Mouse (Mus musculus): ENCODE measurements at regions not wholly inside any gene's neighbourhood (a gene's known extent, or its start where the extent isn't known, plus 50 kb on each side); places are given as distances from the start of the nearest gene placed in this dataset.

GRCm38 (mm10) chr3:53953801-53954200 is 90.2 kb upstream of the Ufm1 start:
- Histone ChIP-seq H3K27ac (ENCODE audit: insufficient read depth, low read length) (no peak overlapping the region), H3K27me3 (ENCODE audit: control insufficient read depth, insufficient read depth, low read length) (no peaks in the 10 kb centered on the region), H3K4me1 (ENCODE audit: control insufficient read depth, insufficient read depth, low read length) (no peaks in the 10 kb centered on the region), H3K4me3 (replicated peaks; ENCODE audit: insufficient read depth, low read depth, low read length) (no peak overlapping the region)
- DNase-seq: no peak
- no peak for TF ChIP-seq CTCF (IDR thresholded peaks at IDR 0.05; ENCODE audit: borderline replicate concordance, insufficient read depth, low read depth, low read length)
- WGBS: 69% methylated on average over 2 of the region's 2 CpGs

GRCm38 (mm10) chr3:53939684-53940189 is 76.1 kb upstream of the Ufm1 start:
- TF ChIP-seq CTCF (IDR thresholded peaks at IDR 0.05; ENCODE audit: borderline replicate concordance, insufficient read depth, low read depth, low read length) (no peak), POLR2A (IDR thresholded peaks at IDR 0.05; ENCODE audit: borderline replicate concordance, insufficient read depth, low read length) (no peak)
- H3K27ac ChIP-seq (ENCODE audit: insufficient read depth, low read length): no peak overlapping the region
- no peak for DNase-seq
- H3K27me3 ChIP-seq (ENCODE audit: control insufficient read depth, insufficient read depth, low read length): no peaks in the 10 kb centered on the region
- H3K4me1 ChIP-seq (ENCODE audit: control insufficient read depth, insufficient read depth, low read length): no peaks in the 10 kb centered on the region
- 92% methylated on average over 3 of the region's 3 CpGs for WGBS
- no peak overlapping the region for H3K4me3 ChIP-seq (replicated peaks; ENCODE audit: insufficient read depth, low read depth, low read length)

GRCm38 (mm10) chr3:53931745-53932144 is 68.1 kb upstream of the Ufm1 start:
- TF ChIP-seq CTCF (IDR thresholded peaks at IDR 0.05; ENCODE audit: borderline replicate concordance, insufficient read depth, low read depth, low read length) (no peak), POLR2A (IDR thresholded peaks at IDR 0.05; ENCODE audit: borderline replicate concordance, insufficient read depth, low read length) (no peak)
- no peak overlapping the region for H3K27ac ChIP-seq (ENCODE audit: insufficient read depth, low read length)
- H3K4me1 ChIP-seq (ENCODE audit: control insufficient read depth, insufficient read depth, low read length): no peaks in the 10 kb centered on the region
- H3K27me3 ChIP-seq (ENCODE audit: control insufficient read depth, insufficient read depth, low read length): no peaks in the 10 kb centered on the region
- H3K4me3 ChIP-seq (replicated peaks; ENCODE audit: insufficient read depth, low read depth, low read length): no peak overlapping the region
- 81% methylated on average over 6 of the region's 6 CpGs for WGBS
- DNase-seq: no peak

- DNase-seq: no peak
- Histone ChIP-seq H3K27ac (ENCODE audit: insufficient read depth, low read length) (no peak overlapping the region), H3K4me1 (ENCODE audit: control insufficient read depth, insufficient read depth, low read length) (no peaks in the 10 kb centered on the region), H3K4me3 (replicated peaks; ENCODE audit: insufficient read depth, low read depth, low read length) (no peak overlapping the region), H3K27me3 (ENCODE audit: control insufficient read depth, insufficient read depth, low read length) (no peaks in the 10 kb centered on the region)
- TF ChIP-seq CTCF (IDR thresholded peaks at IDR 0.05; ENCODE audit: borderline replicate concordance, insufficient read depth, low read depth, low read length): no peak
- 93% methylated on average over 2 of the region's 2 CpGs for WGBS
Measured at GRCm38 (mm10) chr3:53919941-53920340, 56.3 kb upstream of the Ufm1 start.

GRCm38 (mm10) chr3:53919541-53919940 is 55.9 kb upstream of the Ufm1 start:
- H3K4me3 ChIP-seq (replicated peaks; ENCODE audit: insufficient read depth, low read depth, low read length): no peak overlapping the region
- H3K27me3 ChIP-seq (ENCODE audit: control insufficient read depth, insufficient read depth, low read length): no peaks in the 10 kb centered on the region
- 61% methylated on average over 3 of the region's 3 CpGs for WGBS
- no peaks in the 10 kb centered on the region for H3K4me1 ChIP-seq (ENCODE audit: control insufficient read depth, insufficient read depth, low read length)
- TF ChIP-seq CTCF (IDR thresholded peaks at IDR 0.05; ENCODE audit: borderline replicate concordance, insufficient read depth, low read depth, low read length): no peak
- TF ChIP-seq POLR2A (IDR thresholded peaks at IDR 0.05; ENCODE audit: borderline replicate concordance, insufficient read depth, low read length): no peak
- no peak overlapping the region for H3K27ac ChIP-seq (ENCODE audit: insufficient read depth, low read length)
- no peak for DNase-seq

GRCm38 (mm10) chr3:53917960-53918359 is 54.3 kb upstream of the Ufm1 start:
- DNase-seq: no peak
- Histone ChIP-seq H3K27ac (ENCODE audit: insufficient read depth, low read length) (no peak overlapping the region), H3K4me3 (replicated peaks; ENCODE audit: insufficient read depth, low read depth, low read length) (no peak overlapping the region), H3K4me1 (ENCODE audit: control insufficient read depth, insufficient read depth, low read length) (no peaks in the 10 kb centered on the region), H3K27me3 (ENCODE audit: control insufficient read depth, insufficient read depth, low read length) (no peaks in the 10 kb centered on the region)
- 90% methylated on average over 3 of the region's 3 CpGs for WGBS
- TF ChIP-seq POLR2A (IDR thresholded peaks at IDR 0.05; ENCODE audit: borderline replicate concordance, insufficient read depth, low read length) (no peak), CTCF (IDR thresholded peaks at IDR 0.05; ENCODE audit: borderline replicate concordance, insufficient read depth, low read depth, low read length) (no peak)

- no peaks in the 10 kb centered on the region for H3K4me1 ChIP-seq (ENCODE audit: control insufficient read depth, insufficient read depth, low read length)
- TF ChIP-seq POLR2A (IDR thresholded peaks at IDR 0.05; ENCODE audit: borderline replicate concordance, insufficient read depth, low read length): no peak
- no peak for TF ChIP-seq CTCF (IDR thresholded peaks at IDR 0.05; ENCODE audit: borderline replicate concordance, insufficient read depth, low read depth, low read length)
- H3K27ac ChIP-seq (ENCODE audit: insufficient read depth, low read length): no peak overlapping the region
- DNase-seq: no peak
- no peak overlapping the region for H3K4me3 ChIP-seq (replicated peaks; ENCODE audit: insufficient read depth, low read depth, low read length)
- 81% methylated on average over 3 of the region's 3 CpGs for WGBS
- no peaks in the 10 kb centered on the region for H3K27me3 ChIP-seq (ENCODE audit: control insufficient read depth, insufficient read depth, low read length)
Measured at GRCm38 (mm10) chr3:53913984-53914669, 50.5 kb upstream of the Ufm1 start.

All from cerebellum, adult 2 months (tissue).